Mouse (Mus musculus): Measurements from ENCODE around the gene Sypl2. TPM values are rescaled to one million over a fixed set of nuclear protein-coding genes. Genes with fewer than 3 reads are reported as not detected.
"Not testable (repeated sequence)": the region's sequence is repeated elsewhere in the genome, so short reads cannot be mapped to it uniquely, and the experiment has no call there.

Gene Sypl2
- 1 to 10 TPM; 1.5 to 2.2 (median 1.8) TPM for total RNA-seq (2022)

GRCm38 (mm10) chr3:108226558-108227350 lies at the start of gene Sypl2:
Gene Sypl2 (minus strand): TSS chr3:108226648.
- DNase-seq (ENCODE audit: low spot score in 2 of 2): no peak

- DNase-seq (ENCODE audit: low spot score in 2 of 2): no peak
Observed at GRCm38 (mm10) chr3:108259319-108259718, 32.9 kb upstream of the Sypl2 start.

DNA sequence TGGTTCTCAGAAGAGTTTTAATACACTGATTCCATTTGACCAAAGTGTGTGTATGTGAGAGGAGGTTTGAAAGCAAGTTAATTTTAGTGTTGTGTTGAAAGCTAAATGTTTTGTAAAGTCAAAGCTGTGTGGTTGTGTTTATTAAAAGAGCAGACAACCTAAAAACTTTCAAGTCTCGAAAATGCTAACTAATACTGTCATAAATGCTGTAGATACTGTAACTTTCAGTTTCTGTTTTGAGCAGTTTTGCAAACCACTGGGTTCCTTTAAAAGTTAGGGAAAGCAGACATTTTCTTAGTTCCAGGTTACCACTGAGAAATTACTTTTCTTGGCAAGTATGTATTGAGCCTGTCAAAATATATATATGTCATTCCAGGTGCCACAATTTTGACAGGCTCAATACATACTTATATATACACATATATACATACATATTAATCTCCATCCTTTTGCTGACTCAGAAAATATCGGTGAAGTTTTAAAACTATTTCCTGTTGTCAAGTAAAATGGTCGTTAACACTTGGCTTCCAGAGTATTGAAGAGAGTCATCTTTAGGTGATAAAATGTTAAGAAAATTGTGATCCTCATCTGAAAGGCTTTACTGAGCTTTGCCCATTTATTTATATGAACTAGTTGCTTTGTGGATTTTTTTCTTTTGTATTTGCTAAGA lies 31.5 kb upstream of the Sypl2 start:
- no peak for DNase-seq (ENCODE audit: low spot score in 2 of 2)

GRCm38 (mm10) chr3:108256719-108257637 lies 30.5 kb upstream of the Sypl2 start, which contains the start of gene Psma5:
Gene Psma5 (plus strand): TSS chr3:108256926.
- peak; percentile 80 to 95 for DNase-seq (ENCODE audit: low spot score in 2 of 2)

GRCm38 (mm10) chr3:108246857-108247256 lies 20.4 kb upstream of the Sypl2 start:
- DNase-seq (ENCODE audit: low spot score in 2 of 2): no peak

DNA sequence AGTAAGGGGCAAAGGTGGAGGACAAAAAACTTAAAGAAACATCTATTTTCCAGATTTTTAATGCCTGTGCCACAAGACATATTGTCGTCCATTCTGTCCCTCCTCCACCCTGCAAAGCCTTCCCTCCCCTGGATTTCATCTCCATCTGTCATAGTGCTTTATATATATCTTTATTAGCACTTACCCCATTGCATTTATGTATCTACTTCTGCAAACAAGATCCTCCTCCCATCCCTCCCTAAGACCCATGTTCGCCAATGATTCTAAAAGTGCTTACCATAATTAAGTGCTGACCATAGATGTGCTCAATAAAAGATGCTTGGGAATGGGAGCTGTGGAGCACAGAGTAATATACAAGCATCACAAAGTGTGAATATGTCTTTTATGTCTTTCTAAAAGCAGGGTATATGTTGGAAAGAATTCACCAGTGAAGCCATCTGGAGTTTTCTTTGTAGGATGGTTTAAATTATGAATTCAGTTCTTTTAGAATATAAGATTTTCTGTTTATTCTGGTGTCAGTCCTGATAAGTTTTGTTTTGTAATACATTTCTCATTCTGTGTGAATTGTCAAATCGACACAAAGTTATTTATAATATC lies 14.9 kb upstream of the Sypl2 start:
- DNase-seq (ENCODE audit: low spot score in 2 of 2): no peak

DNA sequence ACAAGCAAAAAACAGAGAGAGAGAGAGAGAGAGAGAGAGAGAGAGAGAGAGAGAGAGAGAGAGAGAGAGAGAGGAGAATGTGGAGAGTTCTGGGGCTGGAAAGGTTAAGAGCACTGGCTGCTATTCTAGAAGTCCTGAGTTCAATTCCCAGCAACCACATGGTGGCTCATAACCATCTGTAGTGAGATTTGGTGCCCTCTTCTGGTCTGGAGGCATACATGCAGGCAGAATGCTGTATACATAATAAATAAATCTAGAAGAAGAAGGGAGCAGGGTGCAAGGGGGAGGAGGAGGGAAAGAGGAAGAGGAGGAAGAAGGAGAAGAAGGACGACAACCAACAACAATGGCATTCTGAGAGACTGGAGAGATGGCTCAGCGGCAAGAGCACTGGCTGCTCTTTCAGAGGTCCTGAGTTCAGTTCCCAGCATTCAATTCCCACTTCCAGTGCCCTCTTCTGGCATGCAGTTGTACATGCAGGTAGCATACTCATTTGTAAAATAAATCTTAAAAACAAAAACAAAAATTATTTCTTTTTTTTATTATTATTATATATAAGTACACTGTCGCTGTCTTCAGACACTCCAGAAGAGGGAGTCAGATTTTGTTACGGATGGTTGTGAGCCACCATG lies 11.1 kb upstream of the Sypl2 start:
- DNase-seq (ENCODE audit: low spot score in 2 of 2): not testable (repeated sequence)

DNA sequence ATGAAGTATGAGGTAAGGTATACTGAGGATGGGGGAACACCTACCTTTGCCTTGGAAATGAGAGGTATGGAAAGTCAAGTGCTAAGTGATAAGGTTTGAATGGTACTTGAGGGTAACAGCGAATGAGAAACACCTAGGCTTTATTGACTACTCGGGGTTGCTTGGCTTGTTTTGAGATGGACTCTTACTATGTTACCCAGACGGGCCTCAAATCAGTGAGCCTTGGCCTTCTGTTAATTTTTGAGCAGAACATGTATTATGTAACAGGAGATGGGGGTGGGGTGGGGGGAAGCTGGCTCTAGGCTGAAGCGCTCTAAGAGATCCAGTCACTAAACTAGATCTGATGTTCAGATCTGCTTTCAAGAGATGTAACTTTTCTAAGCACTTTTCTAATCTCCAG lies 5.2 kb upstream of the Sypl2 start:
- DNase-seq (ENCODE audit: low spot score in 2 of 2): no peak

- no peak for DNase-seq (ENCODE audit: low spot score in 2 of 2)
Observed at GRCm38 (mm10) chr3:108227521-108227920, 1.1 kb upstream of the Sypl2 start.

DNA sequence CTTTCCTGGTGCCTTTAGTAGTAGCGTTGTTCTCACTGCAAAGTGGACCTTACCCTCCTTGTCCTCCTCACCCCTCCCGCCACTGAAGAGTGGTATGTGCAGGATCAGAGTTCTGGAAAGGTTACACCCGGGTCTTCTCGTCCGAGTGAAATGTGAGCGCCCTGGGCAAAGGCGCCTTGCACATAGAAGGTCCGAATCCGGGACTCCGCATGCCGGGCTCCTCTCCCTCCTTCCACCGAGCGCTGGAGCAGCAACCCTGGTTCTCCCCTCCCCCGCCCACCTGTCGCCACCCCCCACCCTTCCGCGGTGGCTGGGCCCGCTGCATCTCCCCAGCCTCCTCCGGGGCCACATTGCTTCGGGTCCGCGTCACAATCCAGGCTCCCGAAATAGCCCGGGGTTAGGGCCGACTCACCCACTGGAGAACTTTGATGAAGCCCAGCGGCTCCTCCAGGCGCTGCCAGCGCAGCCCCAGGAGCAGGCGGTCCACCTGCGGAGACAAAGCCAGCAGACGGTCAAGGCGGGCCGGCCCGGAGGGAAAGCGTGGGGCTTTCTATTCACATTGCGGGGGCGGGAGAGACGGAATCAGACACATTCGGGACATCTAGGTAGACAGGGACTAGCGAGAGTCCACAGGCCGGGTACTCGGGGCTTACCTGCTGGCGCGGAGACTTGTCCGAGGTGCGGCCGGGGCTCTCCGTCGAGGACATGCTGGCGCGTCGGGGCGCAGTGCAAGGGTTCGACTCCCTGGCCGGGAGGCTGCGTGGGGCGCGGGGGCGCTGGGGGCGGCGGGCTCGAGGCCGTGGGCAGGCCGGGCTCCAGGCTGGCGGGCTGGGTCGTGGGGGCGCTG lies 514 bp downstream of the Sypl2 start:
- no peak for DNase-seq (ENCODE audit: low spot score in 2 of 2)

GRCm38 (mm10) chr3:108220661-108221060 lies 5.8 kb downstream of the Sypl2 start:
- DNase-seq (ENCODE audit: low spot score in 2 of 2): no peak

DNA sequence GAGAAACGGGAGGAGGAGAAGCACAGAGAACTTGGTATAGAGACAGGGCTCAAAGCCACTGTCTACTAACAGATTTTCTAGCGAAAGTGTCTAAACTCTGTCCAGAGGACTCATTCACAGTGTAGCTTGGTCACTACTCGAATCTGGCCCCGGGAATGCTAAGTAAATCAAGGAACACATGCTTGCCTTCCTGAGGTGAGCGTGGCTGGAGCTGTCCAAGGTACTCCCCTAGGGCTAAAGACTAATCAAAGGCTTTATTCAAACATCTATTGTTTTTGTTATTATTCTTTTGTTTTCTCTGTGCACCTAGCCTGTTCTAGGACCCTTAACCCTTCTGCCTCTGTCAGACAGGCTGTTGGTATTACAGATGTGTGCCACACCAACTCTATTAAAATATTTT lies 11.7 kb downstream of the Sypl2 start:
- no peak for DNase-seq (ENCODE audit: low spot score in 2 of 2)

DNA sequence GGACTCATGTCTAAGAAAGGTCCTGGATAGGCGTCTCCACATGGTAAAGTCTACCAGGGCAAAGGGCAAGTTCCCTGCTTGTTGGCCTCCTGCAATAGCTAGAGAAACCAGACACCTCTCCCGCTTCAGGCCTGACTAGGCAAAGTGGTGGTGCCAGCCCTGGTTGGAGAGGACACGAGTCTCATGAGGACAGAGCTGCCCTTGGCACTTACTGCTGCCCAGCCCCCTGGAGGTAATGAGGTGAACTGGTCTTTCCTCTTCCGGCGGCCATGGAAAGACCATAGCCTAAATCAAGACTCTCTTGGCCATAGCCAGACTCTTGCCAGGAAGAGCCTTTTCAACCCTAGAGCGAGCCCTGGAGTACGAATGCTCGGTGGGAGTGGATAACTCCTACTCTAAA lies 14.0 kb downstream of the Sypl2 start:
- DNase-seq (ENCODE audit: low spot score in 2 of 2): no peak

DNA sequence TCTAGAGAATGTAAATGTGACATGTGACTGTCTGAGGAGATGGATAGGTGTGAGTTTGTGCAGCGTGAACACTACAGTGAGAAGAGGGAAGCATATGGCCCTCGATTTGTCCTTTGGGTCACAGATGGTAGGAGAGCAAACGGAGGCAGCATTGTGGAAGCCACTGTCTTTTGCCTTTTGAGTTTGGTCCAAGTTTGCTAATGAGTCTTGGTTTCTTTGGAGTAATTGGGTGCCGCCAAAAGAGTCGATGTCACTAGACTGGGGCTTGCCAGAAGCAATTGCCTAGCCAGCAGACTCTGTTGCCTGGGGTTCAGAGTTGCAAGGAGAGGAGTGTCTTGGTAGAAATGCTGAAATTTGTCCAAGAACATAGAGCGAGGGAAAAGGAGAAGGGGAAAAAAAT lies 14.6 kb downstream of the Sypl2 start:
- DNase-seq (ENCODE audit: low spot score in 2 of 2): no peak

DNA sequence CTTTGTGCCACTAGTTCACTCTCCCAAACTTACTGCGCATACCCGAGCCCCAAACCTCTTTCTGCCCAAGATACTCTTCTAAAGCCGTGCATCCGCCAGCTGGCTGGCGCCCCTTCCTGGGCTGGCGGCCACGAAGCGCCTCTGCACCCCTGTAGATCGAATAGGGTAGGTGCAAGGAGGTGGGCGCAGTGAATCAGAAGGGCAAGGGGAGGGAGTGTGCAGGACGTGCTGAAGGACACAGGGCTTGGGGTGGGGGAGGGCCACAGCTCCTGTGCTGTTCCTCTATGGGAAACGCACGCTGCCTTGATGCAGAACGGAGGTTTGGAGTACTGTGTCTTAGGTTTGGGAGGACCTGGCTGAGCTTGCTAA lies 15.7 kb downstream of the Sypl2 start, which contains the start of gene Atxn7l2:
TSS of gene Atxn7l2 (minus strand) at position 164 of the 369 bp plus-strand sequence.
- peak in 1 of 2 experiments; percentile 86 for DNase-seq (ENCODE audit: low spot score in 2 of 2)

DNA sequence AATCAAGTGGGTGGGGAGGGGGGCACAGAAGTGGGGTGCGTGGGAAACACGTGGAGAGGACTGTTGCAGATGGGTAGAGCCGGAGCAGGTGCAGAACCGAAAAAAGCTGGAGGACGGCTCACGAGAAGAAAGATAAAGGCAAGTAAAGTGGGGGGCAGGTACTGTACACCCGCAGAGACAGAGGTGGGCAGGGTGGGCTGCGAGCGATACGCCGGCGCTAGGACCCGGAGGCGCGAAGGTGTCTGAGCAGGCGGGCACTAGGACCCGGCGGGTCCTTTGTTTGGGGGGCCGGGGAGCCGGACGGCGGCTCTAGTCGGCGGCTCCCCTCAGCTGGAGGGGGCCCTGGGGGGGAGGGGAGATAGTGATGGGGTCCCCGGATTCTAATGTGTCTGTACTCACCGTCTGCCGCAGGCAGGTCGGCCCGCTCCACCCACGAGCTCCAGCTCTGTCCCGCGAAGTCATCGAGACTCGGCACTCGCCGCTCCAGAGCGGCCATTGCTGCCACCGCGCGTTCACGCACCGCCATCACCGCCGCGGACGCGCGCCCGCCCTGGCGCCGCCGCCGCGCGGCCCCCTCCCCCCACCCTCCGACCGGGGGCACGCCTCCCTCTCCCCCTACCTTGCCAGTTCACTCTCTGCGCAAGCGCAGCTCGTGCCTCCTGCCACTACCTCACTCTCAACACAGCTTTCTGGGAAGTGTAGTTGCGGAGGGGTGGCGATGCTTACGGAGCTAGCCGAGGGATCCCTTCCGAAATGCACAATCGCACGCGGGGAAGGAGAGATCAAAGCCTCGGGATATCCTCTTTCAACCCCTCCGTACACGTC lies 16.3 kb downstream of the Sypl2 start:
- peak; percentile 93 to 94 for DNase-seq (ENCODE audit: low spot score in 2 of 2)

DNA sequence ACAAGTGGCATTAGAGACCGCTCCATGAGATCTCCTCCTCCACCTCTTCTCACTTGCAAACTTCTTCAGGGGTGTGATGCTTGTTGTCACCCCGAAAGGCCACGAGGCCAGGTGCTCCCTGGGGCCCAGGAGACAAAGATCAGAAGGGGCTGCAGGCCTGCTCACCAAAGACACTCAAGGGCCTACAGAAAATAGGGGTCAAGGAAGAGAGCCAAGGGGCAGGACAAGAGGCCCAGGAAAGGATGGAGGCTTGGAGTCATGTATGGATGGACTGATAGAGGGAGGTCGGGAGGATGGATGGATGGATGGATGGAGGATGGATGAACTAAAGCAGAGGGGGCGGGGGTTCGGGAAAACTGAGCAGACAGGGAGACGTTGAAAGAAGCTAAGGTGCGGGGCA lies 16.9 kb downstream of the Sypl2 start:
- no peak for DNase-seq (ENCODE audit: low spot score in 2 of 2)

GRCm38 (mm10) chr3:108209001-108209400 lies 17.4 kb downstream of the Sypl2 start:
- no peak for DNase-seq (ENCODE audit: low spot score in 2 of 2)

All from left cerebral cortex, adult 8-10 months (tissue).